ENCODE assay signal across 10 mouse cellular contexts in genomic region chr2:75642795-75643550, GRCm38 (mm10). TPM values are rescaled to one million over a fixed set of nuclear protein-coding genes. Genes with fewer than 3 reads are reported as not detected.
DNase-seq lines count a peak whose midpoint lies in the region; ATAC-seq lines count a peak whose summit lies in the region.
"Had no signal": no experiment of that assay in that cellular context is flagged by ENCODE, and none has a peak within 500 bp of the region (broad histone marks: within the 10 kb centered on the region; RNA-seq: fewer than 3 reads in every experiment).

No protein-coding gene starts in this region.

- ATAC-seq in limb, embryonic 12.5 days (ENCODE audit: insufficient number of reproducible peaks, insufficient read depth, low FRiP score, low TSS enrichment, low read depth) = no peak
- 0 out of 2 replicates have a peak, but pooled peaks have one; percentile 24 for ATAC-seq in kidney, embryonic 14.5 days (ENCODE audit: low FRiP score, low TSS enrichment)
- peak; percentile 31; the same call in 1 of the 2 replicates for ATAC-seq in neutrophil, adult 5-6 weeks (ENCODE audit: extremely low read depth, insufficient number of reproducible peaks, low FRiP score, poor library complexity, severe bottlenecking)
- ATAC-seq in hindbrain, embryonic 11.5 days (ENCODE audit: low FRiP score) = no peak

- no peaks in the 10 kb centered on the region for H3K36me3 ChIP-seq in limb, embryonic 12.5 days
- H3K36me3 ChIP-seq in limb, embryonic 10.5 days = no peaks in the 10 kb centered on the region
- H3K36me3 ChIP-seq in kidney, embryonic 14.5 days (ENCODE audit: control insufficient read depth, insufficient read depth, low read length) = no peaks in the 10 kb centered on the region
- no peaks in the 10 kb centered on the region for H3K36me3 ChIP-seq in hindbrain, embryonic 11.5 days (ENCODE audit: control insufficient read depth, insufficient read depth, low read length)
- H3K36me3 ChIP-seq: embryonic facial prominence, embryonic 13.5 days had no signal

- H3K4me3 ChIP-seq in limb, embryonic 12.5 days (replicated peaks) = no peak overlapping the region
- H3K4me3 ChIP-seq in limb, embryonic 10.5 days = no peak overlapping the region
- no peak overlapping the region for H3K4me3 ChIP-seq in kidney, embryonic 14.5 days (ENCODE audit: low read length)
- H3K4me3 ChIP-seq in hindbrain, embryonic 11.5 days (ENCODE audit: low read depth, low read length) = no peak overlapping the region
- H3K4me3 ChIP-seq: embryonic facial prominence, embryonic 13.5 days; megakaryocyte, embryonic 14.5 days had no signal

- no peak for DNase-seq in limb, embryonic 10.5 days (ENCODE audit: low spot score)
- peak; percentile 37 for DNase-seq in forelimb bud, embryonic 11.5 days (ENCODE audit: low read depth, low spot score)
- no peak for DNase-seq in hindbrain, embryonic 11.5 days (ENCODE audit: low spot score)
- no peak for DNase-seq in cerebellum, postnatal 4 days (ENCODE audit: low spot score in 2 of 2)
- no peak for DNase-seq in spleen, adult 18-20 months

- no peaks in the 10 kb centered on the region for H3K9me3 ChIP-seq in limb, embryonic 12.5 days
- no peaks in the 10 kb centered on the region for H3K9me3 ChIP-seq in limb, embryonic 10.5 days (replicated peaks)
- no peaks in the 10 kb centered on the region for H3K9me3 ChIP-seq in kidney, embryonic 14.5 days (ENCODE audit: control insufficient read depth, low read length)
- no peaks in the 10 kb centered on the region for H3K9me3 ChIP-seq in hindbrain, embryonic 11.5 days (ENCODE audit: control insufficient read depth, low read length)
- H3K9me3 ChIP-seq: embryonic facial prominence, embryonic 13.5 days; megakaryocyte, embryonic 14.5 days had no signal

- H3K4me2 ChIP-seq in limb, embryonic 12.5 days = no peak overlapping the region
- H3K4me2 ChIP-seq in kidney, embryonic 14.5 days (replicated peaks; ENCODE audit: low read depth, low read length) = no peak overlapping the region
- H3K4me2 ChIP-seq in hindbrain, embryonic 11.5 days (replicated peaks; ENCODE audit: low read depth, low read length) = no peak overlapping the region
- H3K4me2 ChIP-seq: embryonic facial prominence, embryonic 13.5 days had no signal

- H3K9ac ChIP-seq in limb, embryonic 12.5 days (replicated peaks) = no peak overlapping the region
- no peak overlapping the region for H3K9ac ChIP-seq in kidney, embryonic 14.5 days (ENCODE audit: low read depth, low read length)
- H3K9ac ChIP-seq in hindbrain, embryonic 11.5 days (ENCODE audit: low read depth, low read length) = no peak overlapping the region
- H3K9ac ChIP-seq: embryonic facial prominence, embryonic 13.5 days had no signal

- 73% methylated on average over 8 of the region's 8 CpGs for WGBS in limb, embryonic 12.5 days
- 87% methylated on average over 8 of the region's 8 CpGs for WGBS in limb, embryonic 10.5 days
- WGBS in kidney, embryonic 14.5 days = 70% methylated on average over 8 of the region's 8 CpGs
- WGBS in hindbrain, embryonic 11.5 days = 88% methylated on average over 8 of the region's 8 CpGs

- peak overlapping the region; percentile 73; the same call in 1 of the 2 replicates for H3K27ac ChIP-seq in limb, embryonic 12.5 days
- no peak overlapping the region for H3K27ac ChIP-seq in limb, embryonic 10.5 days
- no peak overlapping the region for H3K27ac ChIP-seq in kidney, embryonic 14.5 days (ENCODE audit: low read depth, low read length)
- H3K27ac ChIP-seq in hindbrain, embryonic 11.5 days (ENCODE audit: low read depth, low read length) = no peak overlapping the region
- H3K27ac ChIP-seq: embryonic facial prominence, embryonic 13.5 days had no signal

- H3K4me1 ChIP-seq in limb, embryonic 12.5 days (replicated peaks) = peaks cover 8% of the 10 kb centered on the region; the same call in 1 of the 2 replicates
- H3K4me1 ChIP-seq in limb, embryonic 10.5 days = peaks cover 5% of the 10 kb centered on the region; the same call in 1 of the 2 replicates
- no peaks in the 10 kb centered on the region for H3K4me1 ChIP-seq in kidney, embryonic 14.5 days (ENCODE audit: control insufficient read depth, insufficient read depth, low read length)
- H3K4me1 ChIP-seq in hindbrain, embryonic 11.5 days (replicated peaks; ENCODE audit: control insufficient read depth, insufficient read depth, low read length) = no peaks in the 10 kb centered on the region

- no peaks in the 10 kb centered on the region for H3K27me3 ChIP-seq in limb, embryonic 12.5 days
- no peaks in the 10 kb centered on the region for H3K27me3 ChIP-seq in limb, embryonic 10.5 days (ENCODE audit: low read depth, poor library complexity, severe bottlenecking)
- no peaks in the 10 kb centered on the region for H3K27me3 ChIP-seq in kidney, embryonic 14.5 days (ENCODE audit: control insufficient read depth, insufficient read depth, low read length)
- H3K27me3 ChIP-seq in hindbrain, embryonic 11.5 days (ENCODE audit: control insufficient read depth, insufficient read depth, low read length) = no peaks in the 10 kb centered on the region
- H3K27me3 ChIP-seq: embryonic facial prominence, embryonic 13.5 days; megakaryocyte, embryonic 14.5 days had no signal

RNA-seq across cellular contexts. Expression of gene Hnrnpa3, which starts 16.1 kb away (rescaled TPM):
- 393 and 427 TPM in 2 replicates for polyA plus RNA-seq in limb, embryonic 12.5 days (2016; fragmentation: Nextera tagmentation; extraction: Ambion mirVana)
- 352 and 369 TPM in 2 replicates for polyA plus RNA-seq in limb, embryonic 10.5 days (2016; fragmentation: Nextera tagmentation; extraction: Ambion mirVana)
- 300 and 331 TPM in 2 replicates for polyA plus RNA-seq in kidney, embryonic 14.5 days (2014; fragmentation: Nextera tagmentation; extraction: Ambion mirVana)
- 190 and 208 TPM in 2 replicates for total RNA-seq in neutrophil, adult 5-6 weeks (2017)
- 304 and 320 TPM in 2 replicates for polyA plus RNA-seq in hindbrain, embryonic 11.5 days (2014; fragmentation: Nextera tagmentation; extraction: Ambion mirVana)

Comparison
In these comparisons a context has a peak if more than half of its experiments do, and no peak if none do; other contexts are left out.
1. ATAC-seq: peak in kidney, embryonic 14.5 days (single experiment) and neutrophil, adult 5-6 weeks (single experiment); none in limb, embryonic 12.5 days (single experiment) and hindbrain, embryonic 11.5 days (single experiment).